Mouse (Mus musculus) midbrain, embryonic 11.5 days (tissue): Measurements from ENCODE around the gene Nemp1. TPM values are rescaled to one million over a fixed set of nuclear protein-coding genes. Genes with fewer than 3 reads are reported as not detected.
A peak's percentile ranks its signal among the peaks of the same experiment; 100 is the strongest.

Source experiments
- ATAC-seq: fragments of 200-750 bp; cut with Nextera tagmentation; 2 replicates; pipeline ENCODE4 v1.8.0; 2017; ENCODE audit warnings: moderate TSS enrichment, moderate library complexity; ENCODE audit not compliant: low FRiP score
- DNase-seq: peaks from one replicate; pipeline ENCODE4 v3.0.0; 2015; ENCODE audit warnings: low spot score; ENCODE audit errors: missing footprints
- H3K27ac ChIP-seq: fragments of 300-500 bp; sonication (generic); 2 replicates; pipeline ENCODE4 v1.5.1; 2014; ENCODE audit warnings: low read depth, low read length
- H3K27me3 ChIP-seq: fragments of 300-500 bp; sonication (generic); 2 replicates; pipeline ENCODE4 v1.6.1; 2014; ENCODE audit warnings: mild to moderate bottlenecking, low read length, moderate library complexity, mixed read lengths; ENCODE audit not compliant: control insufficient read depth, insufficient read depth
- H3K36me3 ChIP-seq: fragments of 300-500 bp; sonication (generic); 2 replicates; pipeline ENCODE4 v1.6.1; 2014; ENCODE audit warnings: mild to moderate bottlenecking, low read length, moderate library complexity, mixed read lengths; ENCODE audit not compliant: control insufficient read depth, insufficient read depth
- H3K4me1 ChIP-seq: fragments of 300-500 bp; sonication (generic); 2 replicates; pipeline ENCODE4 v1.6.1; 2014; ENCODE audit warnings: low read length; ENCODE audit not compliant: control insufficient read depth, insufficient read depth
- H3K4me2 ChIP-seq: fragments of 300-500 bp; sonication (generic); 2 replicates; pipeline ENCODE4 v1.6.1; 2014; ENCODE audit warnings: mild to moderate bottlenecking, moderate library complexity
- H3K4me3 ChIP-seq: fragments of 300-500 bp; sonication (generic); 2 replicates; pipeline ENCODE4 v1.5.1; 2014; ENCODE audit warnings: low read depth, low read length
- H3K9ac ChIP-seq: fragments of 300-500 bp; sonication (generic); 2 replicates; pipeline ENCODE4 v1.6.1; 2014; ENCODE audit warnings: low read length
- H3K9me3 ChIP-seq: fragments of 300-500 bp; sonication (generic); 2 replicates; pipeline ENCODE4 v1.6.1; 2016; ENCODE audit warnings: low read length; ENCODE audit not compliant: control insufficient read depth
- WGBS: fragments of 180-500 bp; shearing (Covaris S2); extraction: QIAGEN DNeasy Blood & Tissue Kit; methylation state at CpG from one replicate; pipeline ENCODE4 v1.1.7; 2014; 5-methylcytosine and 5-hydroxymethylcytosine counted together
- polyA plus RNA-seq: library from polyadenylated mRNA; unstranded; fragments of >200 nt; fragmentation: Nextera tagmentation; extraction: Ambion mirVana; gene quantifications from 2 replicates; pipeline ENCODE4 v1.2.1, GENCODE M21; 2014

Gene Nemp1
- 10.0 and 10.9 TPM in 2 replicates for polyA plus RNA-seq

DNA sequence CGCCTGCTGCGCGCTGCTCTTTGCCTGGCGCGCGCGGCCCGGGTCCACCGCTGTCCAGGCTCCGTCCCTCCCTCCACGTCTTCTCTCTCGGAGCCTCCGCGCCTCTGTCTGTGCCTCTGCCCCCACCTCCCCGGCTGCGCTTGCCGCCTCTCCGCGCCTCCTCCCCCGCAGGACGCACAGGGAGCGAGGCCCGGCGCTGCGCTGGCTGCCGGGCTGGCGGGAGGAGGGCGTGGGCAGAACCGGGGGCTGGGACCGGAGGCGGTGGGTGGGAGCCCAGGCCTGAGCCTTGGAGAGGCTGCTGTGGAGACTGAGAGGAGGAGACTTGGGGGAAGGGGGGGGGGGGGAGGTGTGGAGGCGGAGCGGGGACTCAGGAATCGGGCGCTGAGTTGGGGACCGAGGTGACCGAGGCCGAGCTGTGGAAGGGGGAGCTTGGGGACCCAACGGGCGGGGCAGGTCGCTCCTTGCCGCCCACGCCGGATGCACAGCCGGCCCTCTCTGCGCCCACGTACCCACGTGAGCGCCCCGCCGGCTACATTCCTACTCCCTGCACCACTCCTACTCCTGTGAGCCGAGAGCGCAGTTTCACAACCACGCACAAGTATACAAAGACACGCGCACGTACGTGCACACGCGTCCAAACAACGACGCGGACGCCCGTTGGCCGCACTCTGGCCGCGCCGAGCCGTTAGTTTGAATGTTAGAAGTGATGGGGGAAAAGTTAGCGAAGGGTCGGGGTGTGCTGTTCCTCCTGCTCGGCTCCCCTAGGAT is at the start of gene Nemp1:
Gene Nemp1 (plus strand): TSS at position 401 of the 768 bp plus-strand sequence.
- ATAC-seq: peak; percentile 75
- Histone ChIP-seq H3K27me3 (peaks cover 70% of the 10 kb centered on the region), H3K9ac (peak within 1 kb of the TSS; percentile 50), H3K9me3 (no peaks in the 10 kb centered on the region), H3K4me1 (peaks cover 38% of the 10 kb centered on the region), H3K27ac (no peak within 1 kb of the TSS; the same call in 1 of the 2 replicates), H3K36me3 (no peaks in the 10 kb centered on the region), H3K4me2 (peak within 1 kb of the TSS; percentile 59), H3K4me3 (peak within 1 kb of the TSS; percentile 40)
- peak; percentile 96 for DNase-seq
- WGBS: under 1% methylated on average over 64 of the region's 73 CpGs

DNA sequence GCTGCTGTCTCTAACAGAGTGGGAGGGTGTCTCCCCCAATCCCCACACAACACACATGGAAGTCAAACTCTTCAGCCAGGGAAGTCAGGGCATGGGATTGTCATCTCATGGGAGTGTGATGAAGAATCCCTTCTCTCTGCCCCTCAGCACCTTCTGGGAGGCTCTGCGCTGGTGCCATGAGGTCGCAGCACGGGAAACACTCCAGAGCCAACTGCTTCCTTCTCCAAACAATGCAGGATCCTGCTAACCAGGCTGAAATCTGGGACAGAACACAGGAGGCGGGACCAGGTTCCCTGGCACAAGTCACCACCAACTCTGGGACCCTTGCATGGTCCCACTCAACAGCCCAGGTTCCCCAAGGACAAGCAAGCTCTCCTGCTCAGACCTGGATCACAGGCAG is 49.4 kb upstream of the Nemp1 start:
- Histone ChIP-seq H3K36me3 (0 out of 2 replicates have a peak, but pooled peaks cover 2% of the 10 kb centered on the region), H3K4me3 (no peak overlapping the region), H3K9me3 (no peaks in the 10 kb centered on the region), H3K4me1 (peaks cover 56% of the 10 kb centered on the region), H3K9ac (no peak overlapping the region), H3K4me2 (no peak overlapping the region), H3K27me3 (no peaks in the 10 kb centered on the region), H3K27ac (no peak overlapping the region)
- ATAC-seq: no peak
- DNase-seq: no peak
- WGBS: 68% methylated on average over 4 of the region's 4 CpGs

DNA sequence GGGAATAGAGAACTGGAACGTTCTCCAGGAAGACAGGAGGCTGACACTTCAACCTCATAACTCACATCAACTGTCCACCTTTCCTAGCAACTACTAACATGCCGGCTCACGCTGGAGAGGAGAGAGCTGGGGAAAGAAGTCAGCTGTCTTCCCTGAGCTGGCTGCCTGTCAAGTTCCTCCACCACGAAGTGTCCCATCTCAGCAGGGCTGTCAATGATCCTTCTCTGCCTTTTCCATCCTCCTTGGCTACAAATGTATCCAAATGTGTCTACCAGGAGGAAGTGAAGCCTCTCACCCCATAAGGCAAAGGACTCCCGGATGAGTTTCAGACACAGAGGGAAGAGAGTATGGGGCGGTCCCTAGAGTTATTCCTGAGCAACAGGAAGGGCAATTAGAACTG is 48.5 kb upstream of the Nemp1 start:
- Histone ChIP-seq H3K27ac (no peak overlapping the region), H3K4me3 (no peak overlapping the region), H3K4me2 (no peak overlapping the region; the same call in 1 of the 2 replicates), H3K4me1 (peaks cover 58% of the 10 kb centered on the region), H3K36me3 (no peaks in the 10 kb centered on the region), H3K27me3 (no peaks in the 10 kb centered on the region), H3K9me3 (no peaks in the 10 kb centered on the region), H3K9ac (no peak overlapping the region)
- ATAC-seq (no peak), DNase-seq (no peak)
- 66% methylated on average over 6 of the region's 6 CpGs for WGBS

DNA sequence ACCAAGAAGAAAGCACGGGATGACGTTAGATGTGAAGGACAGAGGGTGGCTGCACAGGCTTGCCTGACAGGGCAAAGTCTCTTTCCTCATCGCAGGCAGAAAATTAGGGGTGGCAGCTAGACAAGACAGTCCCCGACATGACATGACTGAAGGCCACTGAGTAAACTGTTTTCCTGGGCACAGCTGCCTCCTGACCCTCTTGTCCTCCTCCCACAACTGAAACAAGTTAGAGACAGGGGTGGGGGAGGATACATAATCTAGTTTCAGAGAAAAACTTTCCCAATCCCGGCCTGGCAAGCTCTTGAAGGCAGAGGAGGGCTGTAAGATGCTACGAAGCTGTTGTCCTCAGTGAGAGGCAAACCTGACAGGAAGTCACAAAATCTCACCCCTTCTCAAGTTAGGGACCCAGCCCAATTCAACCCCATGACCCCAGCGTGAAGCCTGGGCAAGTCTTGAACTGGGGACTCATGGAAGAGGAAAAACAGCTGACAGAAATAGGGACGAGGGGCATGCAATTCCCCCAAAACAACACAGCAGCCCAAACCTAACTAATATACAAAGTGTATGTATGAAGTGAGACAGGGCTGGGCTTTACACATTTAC is 47.5 kb upstream of the Nemp1 start:
- Histone ChIP-seq H3K27me3 (no peaks in the 10 kb centered on the region), H3K4me2 (peak overlapping the region; percentile 92), H3K9me3 (no peaks in the 10 kb centered on the region), H3K4me3 (peak overlapping the region; percentile 50), H3K27ac (no peak overlapping the region), H3K9ac (peak overlapping the region; percentile 72), H3K4me1 (peaks cover 53% of the 10 kb centered on the region), H3K36me3 (no peaks in the 10 kb centered on the region)
- 20% methylated on average over 8 of the region's 8 CpGs for WGBS
- ATAC-seq: no peak
- no peak for DNase-seq

DNA sequence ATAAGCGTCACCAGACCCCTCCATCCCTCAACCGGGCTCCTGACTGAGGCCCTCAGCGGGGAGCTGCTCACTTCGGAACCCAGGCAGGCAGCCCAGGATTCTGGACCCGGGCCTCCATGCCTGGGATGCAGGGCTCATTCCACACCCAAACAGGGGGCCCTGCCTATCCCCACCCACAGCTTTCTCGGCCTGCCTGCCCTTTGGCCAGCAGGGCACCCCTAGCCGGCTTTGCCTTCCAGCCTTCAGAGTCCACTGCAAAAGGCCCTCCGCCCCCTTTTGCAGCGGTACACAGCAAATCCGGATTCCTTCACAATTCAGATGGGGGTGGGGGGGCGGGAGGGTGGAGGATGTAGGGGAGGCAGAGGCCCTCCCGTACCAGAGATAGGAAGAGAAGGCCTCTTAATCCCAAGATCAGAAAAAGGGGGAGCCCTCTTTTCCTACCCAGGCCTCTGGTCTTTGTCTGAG is 46.7 kb upstream of the Nemp1 start:
- Histone ChIP-seq H3K9me3 (no peaks in the 10 kb centered on the region), H3K4me1 (peaks cover 46% of the 10 kb centered on the region), H3K9ac (peak overlapping the region; percentile 72), H3K4me2 (peak overlapping the region; percentile 92), H3K36me3 (no peaks in the 10 kb centered on the region), H3K27ac (peak overlapping the region; percentile 69), H3K27me3 (no peaks in the 10 kb centered on the region), H3K4me3 (peak overlapping the region; percentile 50)
- ATAC-seq (no peak; the same call in 1 of the 2 replicates), DNase-seq (peak; percentile 95)
- 1% methylated on average over 12 of the region's 12 CpGs for WGBS

DNA sequence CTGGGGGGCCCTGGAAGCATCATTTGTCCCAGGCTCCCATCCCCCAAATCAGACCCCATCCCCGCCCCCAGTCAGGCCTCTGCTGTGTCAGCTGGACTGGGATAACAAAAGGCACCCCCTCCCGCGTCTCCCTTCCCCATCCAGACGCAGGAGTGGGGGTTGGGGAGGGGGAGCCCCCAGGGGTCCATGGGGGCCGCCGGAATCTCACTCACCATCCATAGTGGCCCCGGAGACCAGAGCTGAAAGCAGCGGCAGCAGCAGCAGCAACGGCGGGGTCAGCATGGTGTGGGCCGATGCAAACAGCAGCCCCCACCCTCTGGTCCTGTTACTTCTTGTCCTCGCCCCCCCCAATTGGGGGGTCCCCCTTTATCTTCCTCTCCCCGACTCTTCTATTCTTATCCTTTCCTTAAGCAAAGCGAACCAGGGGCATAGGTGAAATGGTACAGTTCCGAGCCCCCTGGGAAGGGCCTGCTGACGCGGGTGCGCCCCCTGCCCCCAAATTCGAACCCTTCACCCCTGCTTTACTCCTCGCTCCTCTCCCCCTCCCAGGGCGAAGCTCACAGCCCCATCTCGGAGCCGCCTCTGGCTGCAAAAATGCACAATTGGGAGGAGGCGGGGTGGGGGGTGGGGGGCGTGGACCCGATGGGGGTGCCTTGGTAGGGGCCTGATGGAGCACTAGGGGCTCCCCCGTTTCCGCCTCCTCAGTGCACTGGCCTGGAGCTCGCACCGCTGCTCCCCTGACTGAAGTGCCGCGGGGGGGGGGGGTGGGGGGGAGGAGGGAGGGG is 46.1 kb upstream of the Nemp1 start, which contains the start of gene Lrp1:
Gene Lrp1 (minus strand): TSS at position 743 of the 785 bp plus-strand sequence.
- 2% methylated on average over 29 of the region's 32 CpGs for WGBS
- no peaks in the 10 kb centered on the region for H3K9me3 ChIP-seq
- peak within 1 kb of the TSS; percentile 50 for H3K4me3 ChIP-seq
- H3K4me1 ChIP-seq: peaks cover 41% of the 10 kb centered on the region
- H3K27ac ChIP-seq: peak within 1 kb of the TSS; percentile 90
- no peaks in the 10 kb centered on the region for H3K27me3 ChIP-seq
- peak within 1 kb of the TSS; percentile 92 for H3K4me2 ChIP-seq
- ATAC-seq: peak; percentile 82
- no peaks in the 10 kb centered on the region for H3K36me3 ChIP-seq
- DNase-seq: peak; percentile 95
- H3K9ac ChIP-seq: peak within 1 kb of the TSS; percentile 82

DNA sequence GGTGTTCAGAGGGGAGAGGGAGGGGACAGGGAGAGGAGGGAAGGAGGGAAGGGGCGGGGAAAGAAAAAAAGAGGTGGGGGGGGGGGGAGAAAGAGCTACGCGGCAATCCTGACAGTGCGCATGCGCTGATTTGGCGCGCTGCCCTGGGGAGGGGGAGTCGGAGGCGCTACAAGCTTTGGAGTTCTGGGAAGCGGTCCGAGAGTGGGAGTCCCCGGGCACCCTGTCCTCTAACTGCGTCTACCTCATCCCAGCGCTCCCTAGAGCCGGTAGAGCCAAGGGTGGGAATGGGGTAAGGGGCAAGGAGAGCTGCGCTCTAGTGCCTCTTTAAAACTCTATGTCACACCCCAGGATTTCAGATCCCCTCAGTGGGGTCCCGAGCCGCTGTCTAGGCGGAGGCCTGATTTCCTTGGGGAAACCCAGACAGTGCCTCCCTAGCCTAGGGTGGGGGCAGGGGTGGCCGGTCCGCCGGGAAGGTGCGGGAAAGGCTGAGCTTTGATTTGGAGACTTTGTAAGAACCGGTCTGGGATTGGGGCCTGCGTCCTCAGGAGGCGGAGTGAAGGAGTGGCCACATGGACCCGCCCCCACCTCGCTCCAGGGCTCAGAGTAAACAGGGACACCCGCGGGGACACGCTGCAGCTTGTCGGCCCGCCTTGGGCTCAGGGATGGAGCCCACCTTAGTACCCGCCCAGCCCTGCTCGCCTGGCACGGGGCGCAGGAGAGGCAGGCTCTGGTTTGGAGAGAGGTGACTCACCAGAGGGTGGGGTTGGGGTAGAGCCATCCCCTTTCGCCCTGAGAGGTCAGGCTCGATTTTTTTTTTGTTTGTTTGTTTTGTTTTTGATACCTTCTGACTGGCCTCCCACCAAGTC is 45.3 kb upstream of the Nemp1 start:
- Histone ChIP-seq H3K36me3 (no peaks in the 10 kb centered on the region), H3K27me3 (no peaks in the 10 kb centered on the region), H3K4me2 (peak overlapping the region; percentile 92), H3K27ac (peak overlapping the region; percentile 90), H3K9ac (peak overlapping the region; percentile 82), H3K4me1 (peaks cover 33% of the 10 kb centered on the region), H3K4me3 (peak overlapping the region; percentile 50), H3K9me3 (no peaks in the 10 kb centered on the region)
- DNase-seq (peak; percentile 99), ATAC-seq (peak; percentile 81)
- WGBS: under 1% methylated on average over 32 of the region's 39 CpGs

DNA sequence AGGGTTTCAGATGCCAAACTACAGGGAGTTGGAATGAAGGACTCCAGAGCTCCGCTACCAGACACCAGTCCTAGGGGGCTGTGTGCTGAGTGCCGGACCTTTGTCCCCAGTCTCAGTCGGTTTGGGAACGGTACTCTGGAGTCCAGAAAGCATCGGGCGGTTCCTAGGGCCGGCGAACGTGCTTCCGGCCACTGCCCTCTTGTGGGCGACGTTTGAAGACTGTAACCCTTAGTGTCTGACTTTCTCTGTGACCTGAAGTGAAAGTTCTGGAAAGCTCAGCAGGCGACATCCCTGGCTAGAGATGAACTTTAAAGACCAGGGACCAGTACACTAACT is 44.7 kb upstream of the Nemp1 start:
- Histone ChIP-seq H3K9ac (peak overlapping the region; percentile 82), H3K27ac (peak overlapping the region; percentile 90), H3K4me3 (peak overlapping the region; percentile 50), H3K36me3 (no peaks in the 10 kb centered on the region), H3K4me2 (peak overlapping the region; percentile 92), H3K4me1 (peaks cover 27% of the 10 kb centered on the region), H3K9me3 (no peaks in the 10 kb centered on the region), H3K27me3 (no peaks in the 10 kb centered on the region)
- DNase-seq: no peak
- WGBS: 1% methylated on average over 13 of the region's 13 CpGs
- ATAC-seq: peak; percentile 13; the same call in 1 of the 2 replicates
